Comparison of ENCODE assay signal across 8 mouse cellular contexts in the genomic region with DNA sequence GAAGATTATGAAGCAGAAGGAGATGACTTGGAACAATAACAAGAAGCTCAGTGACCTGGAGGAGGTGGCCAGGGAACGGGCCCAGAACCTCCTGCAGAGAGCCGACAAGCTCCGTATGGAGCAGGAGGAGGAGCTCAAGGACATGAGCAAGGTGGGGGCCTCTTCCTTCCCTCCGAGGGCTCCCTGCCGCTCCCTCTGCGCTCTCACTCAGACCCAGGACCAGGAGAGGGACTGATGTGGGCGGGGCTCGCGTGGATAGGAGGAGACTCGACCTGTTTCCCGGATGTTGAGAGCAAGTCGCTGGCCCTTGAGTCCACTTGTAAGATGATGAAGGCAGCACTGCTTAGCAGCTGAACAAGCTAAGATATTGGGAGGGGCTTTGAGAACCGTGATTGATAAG. TPM values are rescaled to one million over a fixed set of nuclear protein-coding genes. Genes with fewer than 3 reads are reported as not detected.
DNase-seq lines count a peak whose midpoint lies in the region; ATAC-seq and TF ChIP-seq lines count a peak whose summit lies in the region.

No protein-coding gene starts in this region.

- no peak overlapping the region for H3K9ac ChIP-seq in heart, postnatal 0 days (replicated peaks; ENCODE audit: low read depth, low read length)
- no peak overlapping the region for H3K9ac ChIP-seq in liver, embryonic 11.5 days (ENCODE audit: low read depth, low read length)
- H3K9ac ChIP-seq in neural tube, embryonic 15.5 days (replicated peaks), result no peak overlapping the region

- peaks cover 7% of the 10 kb centered on the region; the same call in 1 of the 2 replicates for H3K4me1 ChIP-seq in heart, postnatal 0 days (ENCODE audit: control insufficient read depth, insufficient read depth)
- H3K4me1 ChIP-seq in liver, embryonic 11.5 days (replicated peaks; ENCODE audit: control insufficient read depth, insufficient read depth, low read length), result no peaks in the 10 kb centered on the region; the same call in none of the 2 replicates
- H3K4me1 ChIP-seq in neural tube, embryonic 15.5 days, result peaks cover 34% of the 10 kb centered on the region

- no peak for TF ChIP-seq EP300 in heart, postnatal 0 days (IDR thresholded peaks at IDR 0.05; ENCODE audit: low read depth)

- peaks cover 26% of the 10 kb centered on the region; the same call in 1 of the 2 replicates for H3K27me3 ChIP-seq in heart, postnatal 0 days (ENCODE audit: control insufficient read depth, insufficient read depth, low read length)
- H3K27me3 ChIP-seq in liver, embryonic 11.5 days (replicated peaks; ENCODE audit: control insufficient read depth, insufficient read depth, low read length), result peaks cover 40% of the 10 kb centered on the region
- 0 out of 2 replicates have a peak, but pooled peaks cover 2% of the 10 kb centered on the region for H3K27me3 ChIP-seq in neural tube, embryonic 15.5 days (replicated peaks)

- no peak for DNase-seq in frontal cortex, postnatal 14 days (ENCODE audit: low spot score in 2 of 2)
- peak; percentile 72 to 78 for DNase-seq in cerebellum, postnatal 10 days
- DNase-seq in heart, postnatal 0 days (ENCODE audit: low spot score), result no peak
- DNase-seq in liver, embryonic 11.5 days (ENCODE audit: low spot score), result no peak
- DNase-seq in Muller cell, postnatal 12 days (ENCODE audit: inconsistent ontology term), result no peak
- DNase-seq in urinary bladder, postnatal 25 days (ENCODE audit: low spot score), result no peak

- 2% methylated on average over 13 of the region's 13 CpGs for WGBS in heart, postnatal 0 days
- 2% methylated on average over 13 of the region's 13 CpGs for whole genome bisulfite sequencing in liver, embryonic 11.5 days
- WGBS in neural tube, embryonic 15.5 days, result 7% methylated on average over 13 of the region's 13 CpGs

- no peaks in the 10 kb centered on the region for H3K9me3 ChIP-seq in heart, postnatal 0 days (replicated peaks; ENCODE audit: control insufficient read depth, low read length)
- H3K9me3 ChIP-seq in liver, embryonic 11.5 days (ENCODE audit: control insufficient read depth, low read length), result no peaks in the 10 kb centered on the region
- no peaks in the 10 kb centered on the region; the same call in 1 of the 2 replicates for H3K9me3 ChIP-seq in neural tube, embryonic 15.5 days (replicated peaks)

- no peak overlapping the region for H3K27ac ChIP-seq in heart, postnatal 0 days (ENCODE audit: low read depth)
- H3K27ac ChIP-seq in liver, embryonic 11.5 days (ENCODE audit: low read depth, low read length), result no peak overlapping the region
- H3K27ac ChIP-seq in neural tube, embryonic 15.5 days (replicated peaks), result no peak overlapping the region

- peak overlapping the region; percentile 30; the same call in 1 of the 2 replicates for H3K4me2 ChIP-seq in heart, postnatal 0 days (ENCODE audit: low read depth, low read length)
- peak overlapping the region; percentile 47 for H3K4me2 ChIP-seq in liver, embryonic 11.5 days
- H3K4me2 ChIP-seq in neural tube, embryonic 15.5 days, result peak overlapping the region; percentile 44

- no peak overlapping the region for H3K4me3 ChIP-seq in heart, postnatal 0 days (ENCODE audit: low read depth, low read length)
- peak overlapping the region; percentile 27; the same call in 1 of the 2 replicates for H3K4me3 ChIP-seq in liver, embryonic 11.5 days (ENCODE audit: low read depth, low read length)
- peak overlapping the region; percentile 24 for H3K4me3 ChIP-seq in neural tube, embryonic 15.5 days (replicated peaks)

- 0 out of 2 replicates have a peak, but pooled peaks have one; percentile 27 for ATAC-seq in frontal cortex, adult (ENCODE audit: low TSS enrichment)
- peak; percentile 26 for ATAC-seq in heart, postnatal 0 days (ENCODE audit: insufficient read depth, low read depth)
- no peak for ATAC-seq in liver, embryonic 11.5 days (replicated peaks; ENCODE audit: low FRiP score)
- ATAC-seq in neural tube, embryonic 15.5 days (ENCODE audit: low FRiP score), result peak; percentile 36; the same call in 1 of the 2 replicates

- no peak for TF ChIP-seq CTCF in heart, postnatal 0 days (IDR thresholded peaks at IDR 0.05; ENCODE audit: low read depth)

- H3K36me3 ChIP-seq in heart, postnatal 0 days (replicated peaks; ENCODE audit: control insufficient read depth, insufficient read depth, low read length), result no peaks in the 10 kb centered on the region
- H3K36me3 ChIP-seq in liver, embryonic 11.5 days (ENCODE audit: control insufficient read depth, insufficient read depth, low read length), result no peaks in the 10 kb centered on the region
- no peaks in the 10 kb centered on the region for H3K36me3 ChIP-seq in neural tube, embryonic 15.5 days

RNA-seq across cellular contexts. Expression of a gene that starts 11.9 kb away (rescaled TPM):
- 3.6 and 6.6 TPM in 2 replicates for total RNA-seq in heart, postnatal 0 days (2014; rRNA removed; ENCODE audit: low replicate concordance)
- 2.3 and 2.6 TPM in 2 replicates for polyA plus RNA-seq in heart, postnatal 0 days (2015; fragmentation: Nextera tagmentation; extraction: Ambion mirVana)
- 0.77 and 1.4 TPM in 2 replicates for polyA plus RNA-seq in liver, embryonic 11.5 days (2014; fragmentation: Nextera tagmentation; extraction: Ambion mirVana)
- 3.8 and 4.3 TPM in 2 replicates for polyA plus RNA-seq in neural tube, embryonic 15.5 days (2015; fragmentation: Nextera tagmentation; extraction: Ambion mirVana)

RNA-seq across cellular contexts. Expression of a gene that starts 23.2 kb away (rescaled TPM):
- not detected in 2 replicates for total RNA-seq in heart, postnatal 0 days (2014; rRNA removed; ENCODE audit: low replicate concordance)
- polyA plus RNA-seq in heart, postnatal 0 days (2015; fragmentation: Nextera tagmentation; extraction: Ambion mirVana), result 0.12 and 0.19 TPM in 2 replicates
- polyA plus RNA-seq in liver, embryonic 11.5 days (2014; fragmentation: Nextera tagmentation; extraction: Ambion mirVana), result not detected in 2 replicates
- 1.4 and 1.9 TPM in 2 replicates for polyA plus RNA-seq in neural tube, embryonic 15.5 days (2015; fragmentation: Nextera tagmentation; extraction: Ambion mirVana)

RNA-seq across cellular contexts. Expression of a gene that starts 32.7 kb away (rescaled TPM):
- 235 and 276 TPM in 2 replicates for total RNA-seq in heart, postnatal 0 days (2014; rRNA removed; ENCODE audit: low replicate concordance)
- polyA plus RNA-seq in heart, postnatal 0 days (2015; fragmentation: Nextera tagmentation; extraction: Ambion mirVana), result 203 and 209 TPM in 2 replicates
- polyA plus RNA-seq in liver, embryonic 11.5 days (2014; fragmentation: Nextera tagmentation; extraction: Ambion mirVana), result 248 and 257 TPM in 2 replicates
- 140 and 198 TPM in 2 replicates for polyA plus RNA-seq in neural tube, embryonic 15.5 days (2015; fragmentation: Nextera tagmentation; extraction: Ambion mirVana)

RNA-seq across cellular contexts. Expression of a gene that starts 51.0 kb away (rescaled TPM):
- 3.2 and 15.5 TPM in 2 replicates for total RNA-seq in heart, postnatal 0 days (2014; rRNA removed; ENCODE audit: low replicate concordance)
- 0.75 and 0.78 TPM in 2 replicates for polyA plus RNA-seq in heart, postnatal 0 days (2015; fragmentation: Nextera tagmentation; extraction: Ambion mirVana)
- polyA plus RNA-seq in liver, embryonic 11.5 days (2014; fragmentation: Nextera tagmentation; extraction: Ambion mirVana), result 9.7 and 13.8 TPM in 2 replicates
- polyA plus RNA-seq in neural tube, embryonic 15.5 days (2015; fragmentation: Nextera tagmentation; extraction: Ambion mirVana), result 38.9 TPM in 2 replicates

RNA-seq across cellular contexts. Expression of a gene that starts 57.4 kb away (rescaled TPM):
- total RNA-seq in heart, postnatal 0 days (2014; rRNA removed; ENCODE audit: low replicate concordance), result 1.9 and 5.8 TPM in 2 replicates
- 1.6 and 2.0 TPM in 2 replicates for polyA plus RNA-seq in heart, postnatal 0 days (2015; fragmentation: Nextera tagmentation; extraction: Ambion mirVana)
- 0.55 and 1.4 TPM in 2 replicates for polyA plus RNA-seq in liver, embryonic 11.5 days (2014; fragmentation: Nextera tagmentation; extraction: Ambion mirVana)
- polyA plus RNA-seq in neural tube, embryonic 15.5 days (2015; fragmentation: Nextera tagmentation; extraction: Ambion mirVana), result 0.36 and 0.38 TPM in 2 replicates

Comparison
In these comparisons a context has a peak if more than half of its experiments do, and no peak if none do; other contexts are left out.
1. DNase-seq: peak in cerebellum, postnatal 10 days (2 of 2); none in frontal cortex, postnatal 14 days (0 of 2), heart, postnatal 0 days (single experiment), liver, embryonic 11.5 days (single experiment), Muller cell, postnatal 12 days (single experiment) and urinary bladder, postnatal 25 days (single experiment).
2. Peak in every context shown above with its lines, with median percentiles within 50 percentile points of each other: H3K4me2 ChIP-seq.